Mouse (Mus musculus): ENCODE data around the gene Mapkapk2. TPM values are rescaled to one million over a fixed set of nuclear protein-coding genes. Genes with fewer than 3 reads are reported as not detected.

Mapkapk2 gene
- polyA plus RNA-seq, 1 experiment from 2014 or later, result 35.9 TPM

- ATAC-seq, result peak; percentile 60
- H3K27ac ChIP-seq (ENCODE audit: low read depth, low read length), result peak overlapping the region; percentile 95
- under 1% methylated on average over 98 of the region's 98 CpGs for WGBS
- no peaks in the 10 kb centered on the region for H3K36me3 ChIP-seq (ENCODE audit: control insufficient read depth, insufficient read depth)
- H3K4me1 ChIP-seq (replicated peaks; ENCODE audit: control insufficient read depth, insufficient read depth, low read length), result peaks cover 6% of the 10 kb centered on the region; the same call in 1 of the 2 replicates
- H3K4me3 ChIP-seq (ENCODE audit: low read depth, low read length), result peak overlapping the region; percentile 96
- H3K4me2 ChIP-seq (replicated peaks; ENCODE audit: low read depth), result peak overlapping the region; percentile 85
- H3K27me3 ChIP-seq (replicated peaks; ENCODE audit: control insufficient read depth, insufficient read depth, low read length), result no peaks in the 10 kb centered on the region
- H3K9ac ChIP-seq (ENCODE audit: low read depth, low read length), result peak overlapping the region; percentile 97
- TF ChIP-seq CTCF (IDR thresholded peaks at IDR 0.05; ENCODE audit: low read depth), result no peak
- no peaks in the 10 kb centered on the region for H3K9me3 ChIP-seq (ENCODE audit: control insufficient read depth)
Observed at GRCm38 (mm10) chr1:131096803-131097699, 575 bp downstream of the Mapkapk2 start.

DNA sequence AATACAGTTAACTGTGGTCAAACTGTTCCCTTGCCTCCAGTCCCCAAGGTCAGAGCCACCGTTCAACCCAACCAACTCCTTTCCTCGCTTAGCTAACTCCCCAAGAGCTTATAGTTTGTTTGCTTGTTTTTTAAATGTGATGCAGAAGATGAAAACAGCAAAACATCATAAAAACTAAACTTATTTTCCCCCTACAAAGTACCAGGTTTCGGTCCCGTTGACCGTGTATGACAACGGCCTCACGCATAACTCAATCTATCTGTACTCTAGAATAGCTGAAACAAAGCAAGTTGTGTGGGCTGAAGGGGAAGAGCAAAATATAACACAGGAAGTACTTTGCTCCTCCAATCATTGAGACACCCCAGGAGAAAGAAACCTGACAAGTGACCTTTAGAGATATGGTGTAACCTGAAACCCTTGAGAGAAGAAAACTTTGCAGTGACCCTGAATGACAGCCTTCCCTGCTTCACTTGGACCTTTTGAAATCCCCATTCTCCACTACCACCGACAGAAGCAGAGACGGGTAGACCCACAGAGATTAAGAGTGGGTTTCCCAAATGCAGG, 1.4 kb downstream of the Mapkapk2 start:
- H3K4me3 ChIP-seq (ENCODE audit: low read depth, low read length), result peak overlapping the region; percentile 96
- H3K9ac ChIP-seq (ENCODE audit: low read depth, low read length), result peak overlapping the region; percentile 97
- H3K27me3 ChIP-seq (replicated peaks; ENCODE audit: control insufficient read depth, insufficient read depth, low read length), result no peaks in the 10 kb centered on the region
- H3K36me3 ChIP-seq (ENCODE audit: control insufficient read depth, insufficient read depth), result no peaks in the 10 kb centered on the region
- no peak for TF ChIP-seq CTCF (IDR thresholded peaks at IDR 0.05; ENCODE audit: low read depth)
- ATAC-seq, result no peak; the same call in 1 of the 2 replicates
- H3K4me1 ChIP-seq (replicated peaks; ENCODE audit: control insufficient read depth, insufficient read depth, low read length), result peaks cover 11% of the 10 kb centered on the region
- H3K9me3 ChIP-seq (ENCODE audit: control insufficient read depth), result no peaks in the 10 kb centered on the region
- peak overlapping the region; percentile 95 for H3K27ac ChIP-seq (ENCODE audit: low read depth, low read length)
- peak overlapping the region; percentile 85 for H3K4me2 ChIP-seq (replicated peaks; ENCODE audit: low read depth)
- WGBS, result 6% methylated on average over 9 of the region's 9 CpGs

GRCm38 (mm10) chr1:131095574-131095973, 2.1 kb downstream of the Mapkapk2 start:
- no peak for TF ChIP-seq CTCF (IDR thresholded peaks at IDR 0.05; ENCODE audit: low read depth)
- peak overlapping the region; percentile 96 for H3K4me3 ChIP-seq (ENCODE audit: low read depth, low read length)

DNA sequence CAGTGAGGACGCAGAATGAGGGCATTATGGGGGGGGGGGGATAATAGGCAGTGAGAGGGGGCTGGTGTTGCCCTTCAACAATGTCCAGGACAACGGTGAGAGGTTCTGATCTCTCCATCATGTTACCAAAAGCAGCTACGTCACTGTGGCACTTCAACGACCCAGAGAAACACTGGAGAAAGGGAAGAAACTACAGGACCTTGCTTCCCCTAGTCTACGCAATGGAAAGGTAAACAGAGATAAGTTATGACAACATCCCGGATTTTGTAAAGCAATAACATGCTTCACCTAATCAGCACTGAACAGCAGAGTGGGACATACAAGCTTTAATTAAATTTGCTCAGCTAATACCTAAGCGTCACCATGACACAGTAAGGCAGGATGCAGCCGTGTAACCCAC, 3.7 kb downstream of the Mapkapk2 start:
- 53% methylated on average over 8 of the region's 8 CpGs for WGBS
- no peak overlapping the region for H3K27ac ChIP-seq (ENCODE audit: low read depth, low read length)
- H3K27me3 ChIP-seq (replicated peaks; ENCODE audit: control insufficient read depth, insufficient read depth, low read length), result no peaks in the 10 kb centered on the region
- H3K4me2 ChIP-seq (replicated peaks; ENCODE audit: low read depth), result no peak overlapping the region
- TF ChIP-seq CTCF (IDR thresholded peaks at IDR 0.05; ENCODE audit: low read depth), result no peak
- H3K4me3 ChIP-seq (ENCODE audit: low read depth, low read length), result no peak overlapping the region
- H3K9me3 ChIP-seq (ENCODE audit: control insufficient read depth), result no peaks in the 10 kb centered on the region
- ATAC-seq, result no peak
- no peaks in the 10 kb centered on the region for H3K36me3 ChIP-seq (ENCODE audit: control insufficient read depth, insufficient read depth)
- peaks cover 23% of the 10 kb centered on the region for H3K4me1 ChIP-seq (replicated peaks; ENCODE audit: control insufficient read depth, insufficient read depth, low read length)
- H3K9ac ChIP-seq (ENCODE audit: low read depth, low read length), result no peak overlapping the region

More at GRCm38 (mm10) chr1:131095574-131095973, 2.1 kb downstream of the Mapkapk2 start:
- Histone ChIP-seq H3K4me2 (replicated peaks; ENCODE audit: low read depth) (peak overlapping the region; percentile 85), H3K4me1 (replicated peaks; ENCODE audit: control insufficient read depth, insufficient read depth, low read length) (peaks cover 16% of the 10 kb centered on the region), H3K27me3 (replicated peaks; ENCODE audit: control insufficient read depth, insufficient read depth, low read length) (no peaks in the 10 kb centered on the region), H3K9ac (ENCODE audit: low read depth, low read length) (peak overlapping the region; percentile 97; the same call in 1 of the 2 replicates), H3K9me3 (ENCODE audit: control insufficient read depth) (no peaks in the 10 kb centered on the region), H3K27ac (ENCODE audit: low read depth, low read length) (0 out of 2 replicates have a peak overlapping the region, but pooled peaks have one; percentile 95), H3K36me3 (ENCODE audit: control insufficient read depth, insufficient read depth) (no peaks in the 10 kb centered on the region)
- ATAC-seq, result no peak
- 22% methylated on average over 8 of the region's 8 CpGs for whole genome bisulfite sequencing

DNA sequence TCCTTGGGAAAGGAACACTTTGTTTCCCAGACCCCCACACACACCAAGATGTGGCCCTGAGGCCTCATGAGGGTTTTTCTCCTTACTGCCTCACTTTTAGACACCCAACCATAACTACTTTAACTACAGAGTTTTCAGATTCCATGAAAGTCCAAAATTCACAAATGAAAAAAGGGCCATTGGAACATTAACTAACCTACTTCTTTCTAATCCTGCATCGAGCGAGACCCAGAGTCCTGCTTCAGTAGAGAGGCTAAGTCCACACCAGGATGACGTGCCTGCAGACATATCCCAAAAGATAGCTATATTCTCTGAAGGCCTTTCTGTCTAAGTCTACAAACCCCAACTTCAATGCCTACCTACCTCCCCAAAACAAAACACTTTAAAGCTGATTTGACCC, 4.8 kb downstream of the Mapkapk2 start:
- ATAC-seq, result no peak
- TF ChIP-seq CTCF (IDR thresholded peaks at IDR 0.05; ENCODE audit: low read depth), result no peak
- Histone ChIP-seq H3K9me3 (ENCODE audit: control insufficient read depth) (no peaks in the 10 kb centered on the region), H3K9ac (ENCODE audit: low read depth, low read length) (no peak overlapping the region), H3K36me3 (ENCODE audit: control insufficient read depth, insufficient read depth) (no peaks in the 10 kb centered on the region), H3K27ac (ENCODE audit: low read depth, low read length) (no peak overlapping the region), H3K4me1 (replicated peaks; ENCODE audit: control insufficient read depth, insufficient read depth, low read length) (peaks cover 23% of the 10 kb centered on the region), H3K4me2 (replicated peaks; ENCODE audit: low read depth) (no peak overlapping the region), H3K27me3 (replicated peaks; ENCODE audit: control insufficient read depth, insufficient read depth, low read length) (no peaks in the 10 kb centered on the region), H3K4me3 (ENCODE audit: low read depth, low read length) (no peak overlapping the region)
- WGBS, result 94% methylated on average over 3 of the region's 3 CpGs

DNA sequence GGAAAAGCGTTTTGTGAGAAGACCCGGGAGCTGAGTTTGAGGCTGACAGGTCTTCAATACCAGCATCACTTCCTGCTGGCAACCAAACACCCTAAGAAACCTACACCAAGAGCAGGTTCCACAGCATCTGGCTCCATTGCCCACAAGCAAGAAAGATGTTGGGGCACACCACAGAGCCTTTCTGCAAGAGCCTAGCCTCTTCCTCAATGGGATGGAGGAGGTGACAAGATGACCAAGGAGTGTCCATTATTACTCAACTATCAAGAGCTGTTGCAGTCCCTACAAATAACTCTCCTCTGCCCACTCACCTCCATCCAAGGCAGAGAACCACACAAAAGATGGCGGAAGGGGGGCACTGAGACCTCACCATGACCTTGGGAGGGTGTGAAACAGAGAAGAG, 5.5 kb downstream of the Mapkapk2 start:
- Histone ChIP-seq H3K4me2 (replicated peaks; ENCODE audit: low read depth) (no peak overlapping the region), H3K27ac (ENCODE audit: low read depth, low read length) (no peak overlapping the region), H3K9me3 (ENCODE audit: control insufficient read depth) (no peaks in the 10 kb centered on the region), H3K4me3 (ENCODE audit: low read depth, low read length) (no peak overlapping the region), H3K36me3 (ENCODE audit: control insufficient read depth, insufficient read depth) (no peaks in the 10 kb centered on the region), H3K9ac (ENCODE audit: low read depth, low read length) (no peak overlapping the region), H3K4me1 (replicated peaks; ENCODE audit: control insufficient read depth, insufficient read depth, low read length) (peaks cover 25% of the 10 kb centered on the region), H3K27me3 (replicated peaks; ENCODE audit: control insufficient read depth, insufficient read depth, low read length) (no peaks in the 10 kb centered on the region)
- TF ChIP-seq CTCF (IDR thresholded peaks at IDR 0.05; ENCODE audit: low read depth), result no peak
- ATAC-seq, result no peak
- WGBS, result 90% methylated on average over 3 of the region's 3 CpGs

Data from intestine, postnatal 0 days (tissue).